Mouse (Mus musculus) spleen, adult 2 months (tissue): Measurements from ENCODE around the gene Pax5.

Source experiments
- CTCF ChIP-seq: fragments of 200-500 bp; IDR thresholded peaks from 2 replicates; pipeline ENCODE4 v1.5.1; 2011; ENCODE audit warnings: mild to moderate bottlenecking, inconsistent platforms; ENCODE audit not compliant: insufficient read depth, insufficient read length, insufficient replicate concordance; ENCODE audit errors: extremely low read depth
- POLR2A ChIP-seq: fragments of 200-500 bp; IDR thresholded peaks from 2 replicates; pipeline ENCODE4 v1.6.1; 2011; ENCODE audit warnings: low read depth, low read length, inconsistent platforms

GRCm38 (mm10) chr4:44612392-44612791 is 97.9 kb downstream of the Pax5 start:
- TF ChIP-seq CTCF (no peak), POLR2A (no peak)
